Mouse (Mus musculus) myocyte (in vitro differentiated cells): ENCODE data around the gene Cyp4x1.

Source experiments
- E2F4 ChIP-seq: IDR thresholded peaks from one replicate; pipeline ENCODE4 v1.6.1; 2011; ENCODE audit warnings: mild to moderate bottlenecking, control low read depth, moderate library complexity; ENCODE audit not compliant: insufficient read depth
- MAX ChIP-seq: IDR thresholded peaks from one replicate; pipeline ENCODE4 v1.6.1; 2011; ENCODE audit warnings: low read depth, mild to moderate bottlenecking, control low read depth
- POLR2A ChIP-seq: IDR thresholded peaks from one replicate; pipeline ENCODE4 v1.6.1; 2011; ENCODE audit warnings: low read depth, mild to moderate bottlenecking, control low read depth, moderate library complexity; ENCODE audit not compliant: insufficient read length
- SRF ChIP-seq: IDR thresholded peaks from one replicate; pipeline ENCODE4 v1.6.1; 2011; ENCODE audit warnings: low read depth; ENCODE audit not compliant: control insufficient read depth, insufficient read length
- TCF3 ChIP-seq: IDR thresholded peaks from one replicate; pipeline ENCODE4 v1.6.1; 2011; ENCODE audit warnings: low read depth, control low read depth; ENCODE audit not compliant: insufficient read length
- USF1 ChIP-seq: IDR thresholded peaks from one replicate; pipeline ENCODE4 v1.6.1; 2011; ENCODE audit warnings: low read depth, mild to moderate bottlenecking, control low read depth, moderate library complexity

- TF ChIP-seq POLR2A, result no peak
- no peak for TF ChIP-seq MAX
- TF ChIP-seq USF1, result no peak
- TF ChIP-seq SRF, result no peak
- TF ChIP-seq E2F4, result no peak
- no peak for TF ChIP-seq TCF3
Observed at GRCm38 (mm10) chr4:115088611-115089338, 45.3 kb downstream of the Cyp4x1 start, which contains the start of gene Pdzk1ip1.
